Mouse (Mus musculus) cerebellum, postnatal 4 days (tissue): ENCODE results near the gene Stx19.

Experiments
- DNase-seq, 2 experiments: peaks; one replicate each; pipeline ENCODE4 v3.0.0; 2022; ENCODE audit warnings: low spot score in 2 of 2, mixed read lengths in 1 of 2

The Stx19 gene

DNA sequence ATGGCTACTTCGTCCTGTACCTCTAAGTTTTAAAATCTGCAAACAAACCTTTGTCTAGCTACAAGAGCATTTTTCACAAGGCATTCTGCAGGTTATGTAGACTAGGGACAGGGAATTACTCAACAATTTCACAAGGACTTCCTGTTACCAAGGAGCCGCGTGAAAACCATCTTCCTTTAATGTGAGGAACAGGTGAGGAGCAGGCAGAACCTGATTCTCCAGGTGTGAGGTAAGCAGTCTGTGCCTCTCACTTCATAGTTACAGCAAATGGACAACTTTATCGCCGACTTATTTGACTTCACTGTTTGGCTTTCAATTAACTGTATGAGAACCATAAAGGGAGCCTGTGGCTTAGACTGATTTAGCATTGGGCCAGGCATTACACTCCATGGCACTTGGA is at the start of gene Stx19:
TSS of gene Stx19 (plus strand) at position 186 of the 400 bp plus-strand sequence.
- DNase-seq: no peak

DNA sequence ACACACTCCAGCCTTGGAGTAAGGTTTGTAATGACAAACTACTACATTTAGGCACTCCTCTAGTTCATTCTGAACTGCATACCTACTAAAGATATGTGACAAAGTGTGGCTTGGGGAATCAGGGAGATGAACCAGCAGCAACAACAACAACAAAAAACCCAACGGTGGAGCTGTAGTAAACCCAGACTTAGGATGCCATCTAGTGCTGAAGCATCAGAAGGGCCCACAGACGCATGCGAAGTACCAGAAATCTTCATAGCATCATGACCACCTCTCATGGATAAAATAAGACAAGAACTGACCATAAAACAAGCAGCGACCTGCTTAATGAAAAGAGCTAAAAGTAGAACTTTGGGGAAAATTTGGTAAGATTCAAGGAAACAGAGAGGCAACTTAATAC is 41.0 kb upstream of the Stx19 start:
- no peak for DNase-seq

DNA sequence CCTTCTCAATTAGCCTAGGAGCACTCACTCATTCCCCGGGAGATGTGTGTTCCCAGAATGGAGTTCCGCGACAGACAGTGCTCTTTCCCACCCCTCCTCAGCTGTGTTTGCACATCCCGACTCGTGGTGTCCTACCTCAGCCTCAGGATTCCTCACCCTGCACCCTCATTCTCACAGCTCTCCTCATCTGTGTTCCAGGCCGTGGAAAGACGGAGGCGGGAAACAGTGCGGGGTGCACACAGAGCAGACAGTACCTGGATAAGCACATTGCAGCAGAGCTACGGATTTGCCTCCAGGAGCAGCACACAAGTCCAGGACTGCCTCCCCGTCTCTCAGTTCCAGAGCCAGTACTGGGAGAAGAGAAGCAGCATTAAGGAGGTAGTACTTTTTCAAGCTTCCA is 38.4 kb upstream of the Stx19 start:
- DNase-seq: no peak

GRCm38 (mm10) chr16:62778282-62778681 is 36.2 kb upstream of the Stx19 start:
- DNase-seq: no peak

DNA sequence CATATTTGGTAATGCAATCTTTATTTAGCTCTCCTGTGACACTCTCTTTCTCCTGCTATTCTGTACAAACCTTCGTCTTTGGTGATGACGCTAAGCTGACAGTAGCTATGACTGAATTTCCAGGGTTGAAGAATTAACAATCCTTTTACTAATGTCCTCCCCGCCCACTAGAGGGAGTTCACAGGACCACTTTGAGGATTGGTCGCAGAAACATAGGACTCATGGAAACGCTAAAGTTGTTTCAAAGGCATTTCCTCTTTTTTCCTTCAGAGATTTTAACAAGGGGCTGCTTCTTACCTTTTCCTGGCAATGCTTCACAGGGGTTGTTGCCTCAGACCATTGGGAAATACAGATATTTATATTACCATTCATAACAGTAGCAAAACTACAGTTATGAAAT is 32.2 kb upstream of the Stx19 start:
- no peak for DNase-seq

DNA sequence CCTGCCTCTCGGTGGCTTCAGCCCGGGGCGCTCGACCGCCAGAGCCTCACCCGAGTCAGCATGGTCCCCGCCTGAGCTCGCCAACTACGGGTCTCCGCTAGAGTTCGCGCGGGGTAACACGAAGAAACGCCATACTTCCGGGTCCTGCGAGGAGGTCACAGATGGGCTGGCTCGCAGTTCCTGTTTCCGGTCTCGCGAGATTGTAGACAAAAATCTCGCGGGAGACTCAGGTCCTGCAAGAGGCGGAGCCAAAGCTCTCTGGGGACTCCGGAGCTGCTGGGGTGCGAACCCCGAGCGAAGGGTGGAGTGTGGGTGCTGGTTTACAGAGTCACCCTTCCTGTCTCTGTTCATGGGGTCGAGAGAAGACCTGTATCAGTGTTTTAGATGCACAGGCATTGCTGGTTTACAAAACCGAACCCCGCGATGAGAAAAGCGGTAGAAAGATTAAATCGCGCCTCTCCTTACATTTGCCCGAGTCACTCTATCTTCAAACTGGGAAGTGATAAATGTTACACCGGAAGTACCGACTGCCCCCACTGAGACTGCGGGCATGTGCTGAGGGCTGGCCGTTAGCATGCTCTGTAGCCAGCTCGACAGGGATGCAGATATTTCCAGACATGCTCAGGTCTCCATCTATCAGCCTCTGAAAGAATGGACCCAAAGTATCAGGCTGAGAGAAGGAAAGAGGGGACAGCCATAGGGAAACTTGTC is 27.7 kb upstream of the Stx19 start, which contains the start of gene Nsun3:
TSS of gene Nsun3 (minus strand) at position 198 of the 711 bp plus-strand sequence.
- peak; percentile 70 to 86 for DNase-seq

- DNase-seq: no peak
These were observed 17.9 kb upstream of the Stx19 start for GRCm38 (mm10) chr16:62796608-62797007.

DNA sequence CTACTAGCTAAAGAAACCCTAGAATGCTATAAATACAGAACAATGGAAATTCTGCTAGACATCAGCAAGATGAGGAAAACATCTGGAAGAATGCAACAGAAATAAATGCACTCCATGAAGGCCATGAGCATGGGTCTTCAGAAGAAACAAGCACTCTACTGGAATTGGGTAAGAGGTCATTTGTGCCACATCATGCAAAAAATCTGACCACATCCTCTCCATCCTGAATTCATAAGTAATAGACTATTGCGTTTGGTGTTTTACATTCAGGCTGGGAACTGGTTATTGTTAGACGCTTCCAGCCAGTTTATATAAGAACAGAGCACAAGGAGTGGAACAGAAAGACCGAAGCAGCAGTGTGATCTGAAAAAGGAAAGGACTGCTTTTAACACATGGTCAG is 15.7 kb upstream of the Stx19 start:
- no peak for DNase-seq

- DNase-seq: no peak
These were observed 15.1 kb upstream of the Stx19 start for GRCm38 (mm10) chr16:62799426-62799825.

- DNase-seq: no peak
These were observed 14.6 kb upstream of the Stx19 start for GRCm38 (mm10) chr16:62799839-62800238.

DNA sequence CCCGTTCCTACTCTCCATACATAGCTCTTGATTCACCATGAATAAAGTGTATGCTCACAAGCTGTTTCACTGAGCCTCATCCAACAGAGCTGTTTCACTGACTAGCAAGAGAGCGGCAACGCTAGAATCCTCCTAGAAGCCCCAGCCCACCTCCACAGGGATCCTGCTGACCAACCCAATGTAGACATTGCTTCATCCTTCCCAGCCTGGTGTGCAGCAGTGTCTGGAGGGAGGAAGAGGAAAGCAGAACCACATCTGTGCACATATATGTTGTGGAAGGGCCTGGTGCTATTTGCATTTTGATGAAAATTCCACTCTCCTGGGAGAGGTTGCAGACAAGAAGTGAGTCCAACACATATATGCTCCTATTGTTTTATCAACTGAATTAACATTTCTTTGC is 9.9 kb upstream of the Stx19 start:
- no peak for DNase-seq

GRCm38 (mm10) chr16:62807249-62807979 is 7.1 kb upstream of the Stx19 start:
- no peak for DNase-seq

GRCm38 (mm10) chr16:62810855-62811254 is 3.6 kb upstream of the Stx19 start:
- no peak for DNase-seq

DNA sequence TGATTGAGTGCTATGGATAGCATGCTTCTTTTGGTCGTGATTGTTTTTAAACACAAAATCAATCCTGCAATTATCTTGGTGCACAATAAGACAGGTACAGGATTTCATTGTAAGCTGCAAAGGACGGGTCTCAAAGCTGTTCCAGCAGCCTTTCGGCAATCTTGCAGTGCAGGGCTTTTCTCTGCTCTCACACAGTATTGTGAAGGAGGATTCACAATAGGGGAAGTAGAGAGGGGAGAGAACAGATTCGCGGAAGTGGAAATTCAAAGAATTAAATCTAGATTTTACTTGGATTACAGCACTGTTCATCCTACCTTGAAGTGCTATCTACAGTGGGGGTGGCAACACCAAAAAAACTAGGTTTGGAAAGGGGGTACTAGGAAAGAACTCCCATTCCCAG is 686 bp upstream of the Stx19 start:
- DNase-seq: no peak

DNA sequence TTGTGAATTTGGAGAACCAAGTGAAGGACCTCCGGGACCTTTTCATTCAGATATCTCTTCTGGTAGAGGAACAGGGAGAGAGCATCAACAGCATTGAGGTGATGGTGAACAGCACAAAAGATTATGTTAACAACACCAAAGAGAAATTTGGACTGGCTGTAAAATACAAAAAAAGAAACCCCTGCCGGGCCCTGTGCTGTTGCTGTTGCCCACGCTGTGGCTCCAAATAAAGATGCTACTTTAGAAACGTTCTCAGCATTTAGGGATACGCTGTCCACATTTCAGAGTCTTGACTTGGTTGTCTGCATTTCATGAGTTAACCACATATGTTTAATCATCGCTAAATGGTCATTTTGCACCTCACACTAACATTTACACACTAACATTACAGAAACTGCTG is 8.0 kb downstream of the Stx19 start:
- DNase-seq: no peak

DNA sequence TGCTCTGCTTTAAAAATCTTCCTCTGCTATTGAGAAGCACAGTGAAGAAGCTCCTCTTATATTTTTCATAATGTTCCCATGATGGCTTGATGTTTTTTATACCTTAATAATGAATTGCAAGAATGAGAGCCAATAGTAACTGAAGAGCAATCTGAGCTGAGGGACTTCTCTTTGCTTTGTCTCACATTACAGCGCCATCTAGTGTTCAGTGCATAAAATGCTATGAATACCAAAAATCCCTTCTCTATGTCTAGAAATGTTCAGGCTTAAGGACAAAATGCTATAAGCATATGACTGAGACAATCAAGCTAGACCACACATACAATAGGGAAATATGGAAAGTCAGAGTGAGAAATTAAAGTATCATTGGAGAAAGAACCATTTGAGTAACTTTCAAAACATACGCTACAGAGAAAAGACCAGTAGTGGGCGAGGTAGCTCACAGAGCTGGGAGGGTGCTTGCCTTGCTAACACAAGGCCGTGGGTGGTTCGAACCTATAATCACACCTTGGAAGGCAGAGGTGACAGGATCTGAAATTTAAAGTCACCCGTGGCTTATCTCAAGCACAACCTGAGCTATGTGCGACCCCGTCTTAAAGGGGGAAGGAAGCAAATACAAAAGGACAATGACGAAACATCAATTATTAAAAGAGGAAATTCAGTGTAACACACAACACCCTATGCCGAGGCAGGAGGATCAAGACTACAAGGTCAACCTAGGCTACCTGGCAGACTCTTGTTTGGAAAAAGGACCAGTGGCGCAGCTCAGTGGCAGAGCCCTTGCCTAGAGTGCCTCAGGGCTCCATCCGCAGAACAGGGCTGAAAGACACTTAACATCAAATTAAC is 11.9 kb downstream of the Stx19 start:
- DNase-seq: no peak

- DNase-seq: no peak
These were observed 17.6 kb downstream of the Stx19 start for GRCm38 (mm10) chr16:62832027-62832426.

DNA sequence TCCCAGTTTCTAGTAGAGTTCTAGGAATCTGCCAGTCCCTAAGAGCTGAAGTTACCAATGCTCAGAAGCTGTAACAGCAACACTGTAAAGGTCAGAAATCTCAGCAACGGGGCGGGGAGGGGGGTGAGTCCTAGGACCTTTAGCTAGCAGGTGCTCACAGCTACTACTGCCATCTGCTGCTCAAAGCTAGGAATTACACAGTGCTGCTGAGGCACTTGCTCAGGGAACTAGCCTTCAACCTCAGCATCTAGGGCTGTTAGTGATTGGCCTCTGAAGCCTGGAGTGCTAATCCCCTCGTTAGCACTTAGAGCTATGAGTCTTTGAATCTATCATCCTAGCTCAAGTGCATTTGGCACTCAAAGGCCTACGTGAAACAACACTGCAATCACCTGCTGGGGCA is 18.0 kb downstream of the Stx19 start:
- DNase-seq: peak in 1 of 2 experiments; percentile 27

- no peak for DNase-seq
These were observed 19.7 kb downstream of the Stx19 start for GRCm38 (mm10) chr16:62834016-62834735.

DNA sequence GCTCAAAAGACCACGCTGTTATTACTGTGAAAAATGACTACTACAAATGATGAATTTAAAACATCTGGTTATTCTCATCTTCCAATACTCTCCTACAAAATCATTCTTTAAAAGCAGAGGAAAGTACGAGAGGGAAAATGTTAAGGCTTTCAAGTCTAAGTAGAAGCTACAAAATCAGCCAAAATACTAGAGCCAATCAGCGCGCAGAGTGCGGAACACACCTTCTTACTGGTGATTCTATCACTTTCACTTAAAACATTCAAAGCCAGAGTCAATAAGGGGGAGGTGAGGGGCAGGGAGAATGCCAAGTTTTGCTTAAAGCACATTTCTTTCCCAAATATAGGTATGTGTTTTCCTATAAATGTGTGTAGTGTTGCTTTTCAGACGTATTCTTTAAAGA is 30.9 kb downstream of the Stx19 start:
- no peak for DNase-seq

DNA sequence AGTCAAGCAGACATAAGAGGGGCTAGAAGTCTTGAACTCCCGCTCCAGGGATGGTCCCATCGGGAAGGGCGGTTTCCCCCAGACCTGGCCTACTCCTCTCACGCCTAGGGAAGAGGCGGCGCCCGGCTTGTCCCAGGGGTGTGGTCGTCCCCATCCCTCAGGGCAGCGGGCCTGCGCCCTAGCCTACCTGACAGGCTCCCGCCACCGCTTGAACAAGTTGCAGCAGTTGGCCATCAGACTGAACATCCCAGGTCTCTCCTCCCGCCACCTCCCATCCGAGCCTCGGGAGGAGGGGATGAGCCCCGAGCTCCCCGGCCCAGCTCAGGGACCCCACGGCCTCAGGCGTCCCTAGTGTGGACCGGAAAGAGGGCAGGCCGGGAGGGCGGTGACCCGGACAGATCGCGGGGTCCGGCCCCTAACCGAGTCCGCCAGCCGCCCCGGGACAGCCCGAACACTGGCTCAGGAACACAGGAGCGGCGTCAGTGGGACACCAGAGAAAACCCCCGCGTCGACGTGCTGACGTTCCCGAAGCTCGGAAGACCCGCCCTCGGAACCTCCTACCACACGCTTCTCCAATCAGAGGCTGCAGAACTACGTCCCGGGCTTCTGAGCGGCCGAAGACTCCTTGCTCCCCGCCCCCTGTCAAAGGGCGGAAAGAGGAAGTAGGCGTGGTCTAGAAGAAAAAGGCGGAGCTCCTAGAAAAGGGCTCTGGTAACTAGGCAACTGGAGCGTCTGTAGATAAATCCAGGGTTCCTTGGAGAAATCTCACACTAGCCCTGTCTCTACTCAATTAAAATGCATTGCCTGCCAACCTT is 32.2 kb downstream of the Stx19 start, which contains the start of gene Arl13b:
TSS of gene Arl13b (minus strand) at position 543 of the 815 bp plus-strand sequence.
- peak; percentile 61 to 88 for DNase-seq
